Mouse (Mus musculus): ENCODE measurements around the gene Prrg2.

GRCm38 (mm10) chr7:45026256-45026655 is 36.2 kb downstream of the Prrg2 start:
- TF ChIP-seq CTCF (IDR thresholded peaks at IDR 0.05; ENCODE audit: extremely low read depth, insufficient read length, insufficient replicate concordance, low read depth, low read length), result no peak
- TF ChIP-seq POLR2A (IDR thresholded peaks at IDR 0.05; ENCODE audit: low read depth, low read length), result no peak
